Comparison of ENCODE assay signal across 20 mouse cellular contexts in the genomic region with DNA sequence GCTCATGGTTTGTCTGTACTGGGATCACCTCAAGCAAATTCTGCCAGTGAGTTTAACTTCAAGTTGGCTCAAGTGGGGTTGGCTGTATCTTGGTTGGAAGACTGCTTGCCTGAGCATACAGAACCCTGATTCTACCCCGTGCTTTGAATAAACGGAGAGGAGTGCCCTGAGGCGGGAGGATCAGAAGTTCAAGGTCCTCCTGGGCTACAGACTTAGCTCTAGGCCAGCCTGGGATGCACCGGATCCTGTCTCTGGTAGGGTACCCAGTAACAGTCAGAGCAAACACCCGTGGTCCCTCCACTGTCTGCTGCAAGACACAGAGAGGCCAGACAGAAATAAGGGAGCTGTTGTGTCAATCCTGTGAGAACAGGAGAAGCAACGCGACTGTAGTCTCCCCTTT. TPM values are rescaled to one million over a fixed set of nuclear protein-coding genes. Genes with fewer than 3 reads are reported as not detected.
DNase-seq lines count a peak whose midpoint lies in the region; ATAC-seq and TF ChIP-seq lines count a peak whose summit lies in the region.
"Had no signal": no experiment of that assay in that cellular context is flagged by ENCODE, and none has a peak within 500 bp of the region (broad histone marks: within the 10 kb centered on the region; RNA-seq: fewer than 3 reads in every experiment).

No protein-coding gene starts in this region.

- no peak overlapping the region for H3K27ac ChIP-seq in kidney, embryonic 15.5 days
- H3K27ac ChIP-seq in lung, embryonic 16.5 days (ENCODE audit: low read length) = peak overlapping the region; percentile 81
- peak overlapping the region; percentile 66 for H3K27ac ChIP-seq in small intestine, adult 2 months (ENCODE audit: insufficient read depth, low read depth, low read length)
- H3K27ac ChIP-seq: embryonic facial prominence, embryonic 15.5 days; forebrain, embryonic 10.5 days; heart, embryonic 13.5 days had no signal

- H3K4me3 ChIP-seq in kidney, embryonic 15.5 days (replicated peaks) = no peak overlapping the region
- H3K4me3 ChIP-seq in lung, embryonic 16.5 days (ENCODE audit: low read length) = no peak overlapping the region
- H3K4me3 ChIP-seq in lung, adult 2 months (replicated peaks; ENCODE audit: extremely low read depth, low read depth, low read length) = no peak overlapping the region
- no peak overlapping the region for H3K4me3 ChIP-seq in small intestine, adult 2 months (ENCODE audit: low read depth, low read length)
- H3K4me3 ChIP-seq: embryonic facial prominence, embryonic 15.5 days; erythroblast, embryonic 14.5 days; forebrain, embryonic 10.5 days; heart, embryonic 13.5 days had no signal

- ATAC-seq in kidney, embryonic 15.5 days (replicated peaks; ENCODE audit: low FRiP score) = no peak
- ATAC-seq in lung, embryonic 16.5 days (ENCODE audit: low read depth) = no peak
- ATAC-seq: forebrain, embryonic 14.5 days had no signal

- H3K9me3 ChIP-seq in kidney, embryonic 15.5 days (replicated peaks) = 0 out of 2 replicates have a peak, but pooled peaks cover 1% of the 10 kb centered on the region
- no peaks in the 10 kb centered on the region; the same call in 1 of the 2 replicates for H3K9me3 ChIP-seq in lung, embryonic 16.5 days (ENCODE audit: control insufficient read depth, low read length)
- H3K9me3 ChIP-seq: embryonic facial prominence, embryonic 15.5 days had no signal

- H3K4me1 ChIP-seq in kidney, embryonic 15.5 days = peaks cover 26% of the 10 kb centered on the region
- H3K4me1 ChIP-seq in lung, embryonic 16.5 days (replicated peaks; ENCODE audit: control insufficient read depth, insufficient read depth, low read length) = peaks cover 32% of the 10 kb centered on the region
- H3K4me1 ChIP-seq in lung, adult 2 months (ENCODE audit: control insufficient read depth, insufficient read depth, low read length) = peaks cover 9% of the 10 kb centered on the region
- H3K4me1 ChIP-seq in small intestine, adult 2 months (ENCODE audit: control insufficient read depth, insufficient read depth, insufficient read length, low read length) = peaks cover 40% of the 10 kb centered on the region

- TF ChIP-seq POLR2A in lung, adult 2 months (IDR thresholded peaks at IDR 0.05; ENCODE audit: borderline replicate concordance, extremely low read depth, low read depth, low read length) = no peak
- TF ChIP-seq POLR2A in small intestine, adult 2 months (IDR thresholded peaks at IDR 0.05; ENCODE audit: low read depth, low read length) = no peak

- no peaks in the 10 kb centered on the region for H3K27me3 ChIP-seq in kidney, embryonic 15.5 days
- H3K27me3 ChIP-seq in lung, embryonic 16.5 days (ENCODE audit: control insufficient read depth, insufficient read depth, low read depth, low read length) = no peaks in the 10 kb centered on the region
- H3K27me3 ChIP-seq in small intestine, adult 2 months (ENCODE audit: control insufficient read depth, insufficient read depth, low read length) = no peaks in the 10 kb centered on the region
- H3K27me3 ChIP-seq: embryonic facial prominence, embryonic 15.5 days; heart, embryonic 13.5 days had no signal

- H3K36me3 ChIP-seq in kidney, embryonic 15.5 days = peaks cover 2% of the 10 kb centered on the region
- H3K36me3 ChIP-seq in lung, embryonic 16.5 days (ENCODE audit: control insufficient read depth, insufficient read depth, low read length) = no peaks in the 10 kb centered on the region; the same call in 1 of the 2 replicates
- H3K36me3 ChIP-seq in small intestine, adult 2 months (ENCODE audit: control insufficient read depth, insufficient read depth, low read length) = no peaks in the 10 kb centered on the region
- H3K36me3 ChIP-seq: embryonic facial prominence, embryonic 15.5 days had no signal

- no peak for TF ChIP-seq CTCF in lung, adult 2 months (IDR thresholded peaks at IDR 0.05; ENCODE audit: insufficient read depth, low read length)
- TF ChIP-seq CTCF in small intestine, adult 2 months (IDR thresholded peaks at IDR 0.05; ENCODE audit: extremely low read depth, insufficient read length, insufficient replicate concordance, low read depth, low read length) = no peak

- H3K4me2 ChIP-seq in kidney, embryonic 15.5 days = no peak overlapping the region
- no peak overlapping the region for H3K4me2 ChIP-seq in lung, embryonic 16.5 days (ENCODE audit: low read depth, low read length)
- H3K4me2 ChIP-seq: embryonic facial prominence, embryonic 15.5 days; heart, embryonic 13.5 days had no signal

- peak; percentile 38 for DNase-seq in kidney, adult 11 months
- peak; percentile 28 to 53 for DNase-seq in kidney, postnatal 36 days
- DNase-seq in kidney, adult 18-20 months = no peak
- no peak for DNase-seq in lung, adult 2 months
- DNase-seq: adrenal gland, postnatal 10 days; cerebellum, adult 11 months; cerebellum, adult 8-10 months; cerebellum, postnatal 14 days; embryo, embryonic 11 days; gastrocnemius, postnatal 36 days; heart, adult 11 months; heart, postnatal 36 days had no signal

- no peak overlapping the region for H3K9ac ChIP-seq in kidney, embryonic 15.5 days
- H3K9ac ChIP-seq in lung, embryonic 16.5 days (ENCODE audit: low read length) = no peak overlapping the region
- H3K9ac ChIP-seq: embryonic facial prominence, embryonic 15.5 days had no signal

- WGBS in kidney, embryonic 15.5 days = 84% methylated on average over 7 of the region's 7 CpGs
- WGBS in lung, embryonic 16.5 days = 56% methylated on average over 7 of the region's 7 CpGs
- 66% methylated on average over 7 of the region's 7 CpGs for WGBS in lung, adult 2 months
- 57% methylated on average over 7 of the region's 7 CpGs for WGBS in small intestine, adult 2 months

RNA-seq across cellular contexts. Expression of a gene that starts 4.3 kb away (rescaled TPM):
- polyA plus RNA-seq in kidney, embryonic 15.5 days (2015; fragmentation: Nextera tagmentation; extraction: Ambion mirVana) = 29.8 and 31.4 TPM in 2 replicates
- polyA plus RNA-seq in lung, embryonic 16.5 days (2015; fragmentation: Nextera tagmentation; extraction: Ambion mirVana) = 30.6 and 32.7 TPM in 2 replicates
- 20.6 and 29.5 TPM in 2 replicates for polyA plus RNA-seq in lung, adult 2 months (2012; rRNA removed)
- polyA plus RNA-seq in small intestine, adult 2 months (2012; rRNA removed) = 18.6 and 22.2 TPM in 2 replicates

RNA-seq across cellular contexts. Expression of a gene that starts 17.1 kb away (rescaled TPM):
- polyA plus RNA-seq in kidney, embryonic 15.5 days (2015; fragmentation: Nextera tagmentation; extraction: Ambion mirVana) = 151 and 155 TPM in 2 replicates
- polyA plus RNA-seq in lung, embryonic 16.5 days (2015; fragmentation: Nextera tagmentation; extraction: Ambion mirVana) = 252 TPM in 2 replicates
- 47.9 and 54.1 TPM in 2 replicates for polyA plus RNA-seq in lung, adult 2 months (2012; rRNA removed)
- 20.3 and 42.4 TPM in 2 replicates for polyA plus RNA-seq in small intestine, adult 2 months (2012; rRNA removed)

Comparison
In these comparisons a context has a peak if more than half of its experiments do, and no peak if none do; other contexts are left out.
1. DNase-seq: peak in kidney, adult 11 months (single experiment) and kidney, postnatal 36 days (2 of 2); none in kidney, adult 18-20 months (single experiment) and lung, adult 2 months (single experiment).